Mouse (Mus musculus): ENCODE results near the gene Fuk. TPM values are rescaled to one million over a fixed set of nuclear protein-coding genes. Genes with fewer than 3 reads are reported as not detected.
A peak's percentile ranks its signal among the peaks of the same experiment; 100 is the strongest.
"Not testable (repeated sequence)": the region's sequence is repeated elsewhere in the genome, so short reads cannot be mapped to it uniquely, and the experiment has no call there.

The Fuk gene
- total RNA-seq (2021) = 10 to 100 TPM; 22.3 to 22.4 TPM
- long read RNA-seq, transcript Fuk-201 (24 exons, 3,838 nt) = major isoform, 13 of 29 reads
- long read RNA-seq, partial matches to known transcripts = 6 of 29 reads
- long read RNA-seq, other reads (novel, unspliced or antisense) = 8 of 29 reads

GRCm38 (mm10) chr8:110901839-110902578, at the start of gene Fuk:
Gene Fuk (minus strand): TSS chr8:110902488.
- DNase-seq (ENCODE audit: low spot score in 2 of 2) = peak; percentile 77 to 86

DNA sequence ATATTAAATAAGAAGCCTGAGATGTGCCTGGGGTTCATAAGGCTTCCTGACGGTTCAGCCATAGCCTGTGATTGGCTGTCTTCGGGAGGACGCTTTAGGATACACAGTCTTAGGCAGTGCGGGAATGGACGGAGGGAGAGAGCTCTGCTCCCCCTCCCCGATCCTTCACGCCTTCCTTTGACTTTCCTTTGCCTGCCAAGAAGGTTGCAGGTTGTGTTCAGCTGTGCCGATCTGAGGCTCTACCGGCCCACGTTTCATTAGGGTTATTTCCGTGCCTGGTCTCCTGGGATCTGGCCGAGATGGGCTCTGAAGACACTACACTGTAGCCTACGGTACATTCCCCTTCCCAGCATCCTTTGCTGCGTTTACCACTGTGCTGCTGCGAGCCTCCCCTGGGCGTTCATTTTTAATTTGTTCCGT, 47.8 kb upstream of the Fuk start:
- no peak for DNase-seq (ENCODE audit: low spot score in 2 of 2)

DNA sequence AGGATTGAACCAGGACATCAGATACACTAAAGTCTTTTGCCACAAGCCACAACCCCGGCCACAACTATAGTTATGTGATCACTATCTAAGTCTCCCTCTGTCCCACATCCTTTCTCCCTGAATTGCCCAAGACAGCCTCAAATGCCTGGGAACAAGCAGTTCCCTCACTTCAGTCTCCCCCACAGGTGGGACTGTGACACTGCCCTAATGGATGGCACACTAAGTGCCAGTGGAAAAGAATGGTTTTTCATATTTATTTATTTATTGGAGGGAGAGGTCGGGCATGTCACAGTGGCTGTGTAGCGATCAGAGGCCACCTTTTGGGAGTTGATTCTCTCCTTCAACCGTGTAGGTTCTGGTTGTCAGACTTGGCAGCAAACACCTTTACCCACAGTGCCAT, 43.4 kb upstream of the Fuk start:
- DNase-seq (ENCODE audit: low spot score in 2 of 2) = no peak

- DNase-seq (ENCODE audit: low spot score in 2 of 2) = no peak
Observed at GRCm38 (mm10) chr8:110944276-110944876, 42.1 kb upstream of the Fuk start.

DNA sequence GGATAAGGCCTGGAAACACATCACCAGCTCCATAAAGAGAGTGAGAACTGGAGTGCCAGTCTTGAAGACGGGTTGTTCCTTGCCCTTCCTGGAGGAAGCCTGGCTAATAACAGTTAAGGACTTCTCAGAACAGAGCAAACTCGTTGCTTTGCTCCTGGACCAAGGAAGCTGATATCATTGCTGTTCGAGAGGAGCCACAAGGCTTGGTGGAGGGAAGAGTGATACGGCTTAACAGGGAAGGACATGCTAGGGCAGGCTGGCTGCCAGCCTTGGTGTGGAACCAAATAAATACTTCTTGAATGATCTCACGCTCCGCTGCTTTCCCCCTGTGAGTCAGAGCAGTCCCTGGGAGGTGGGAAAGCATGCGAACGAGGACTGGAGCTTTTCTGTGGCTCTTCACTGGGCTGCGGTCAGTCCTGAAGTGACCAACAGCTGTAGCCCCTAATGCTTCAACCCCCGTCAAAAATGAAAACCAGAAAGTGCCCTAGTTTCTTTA, 39.2 kb upstream of the Fuk start:
- DNase-seq (ENCODE audit: low spot score in 2 of 2) = no peak

DNA sequence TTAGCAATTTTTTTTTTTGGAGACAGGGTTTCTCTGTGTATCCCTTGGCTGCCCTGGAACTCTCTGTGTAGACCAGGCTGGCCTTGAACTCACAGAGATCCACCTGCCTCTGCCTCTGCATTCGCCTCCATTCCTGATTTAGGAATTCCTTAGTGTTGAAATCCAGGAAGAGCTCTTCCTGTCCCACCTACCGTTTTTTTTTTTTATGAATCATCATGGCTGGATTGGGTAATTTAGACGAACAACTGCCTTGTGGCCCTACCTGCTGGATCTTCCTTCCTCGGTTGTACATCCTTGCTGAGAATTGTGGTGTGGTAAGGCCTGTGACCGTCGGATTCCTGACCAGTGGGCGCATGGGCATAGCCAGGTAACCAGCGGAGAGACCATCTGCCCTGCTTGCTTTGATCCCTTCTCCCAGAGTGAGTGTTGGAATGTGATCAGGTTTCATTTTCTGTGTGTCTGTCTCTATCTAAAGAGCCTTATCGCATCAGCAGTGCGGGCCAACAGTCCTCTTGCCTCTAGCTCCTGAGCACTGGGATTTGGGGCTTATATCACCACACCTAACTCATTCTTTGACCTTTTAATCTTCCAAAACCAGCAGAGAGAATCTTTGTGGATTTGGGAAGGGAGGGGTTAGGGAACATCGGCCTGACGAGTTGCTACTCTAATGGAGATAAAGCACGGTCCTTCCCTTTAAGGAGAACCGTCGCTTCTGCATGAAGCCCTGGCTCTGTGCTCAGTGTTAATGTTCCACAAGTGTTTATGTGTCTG, 38.6 kb upstream of the Fuk start:
- no peak for DNase-seq (ENCODE audit: low spot score in 2 of 2)

GRCm38 (mm10) chr8:110938882-110939589, 36.7 kb upstream of the Fuk start:
- peak; percentile 59 to 68 for DNase-seq (ENCODE audit: low spot score in 2 of 2)

- DNase-seq (ENCODE audit: low spot score in 2 of 2) = peak in 1 of 2 experiments; percentile 52
Observed at GRCm38 (mm10) chr8:110936217-110936616, 33.9 kb upstream of the Fuk start.

DNA sequence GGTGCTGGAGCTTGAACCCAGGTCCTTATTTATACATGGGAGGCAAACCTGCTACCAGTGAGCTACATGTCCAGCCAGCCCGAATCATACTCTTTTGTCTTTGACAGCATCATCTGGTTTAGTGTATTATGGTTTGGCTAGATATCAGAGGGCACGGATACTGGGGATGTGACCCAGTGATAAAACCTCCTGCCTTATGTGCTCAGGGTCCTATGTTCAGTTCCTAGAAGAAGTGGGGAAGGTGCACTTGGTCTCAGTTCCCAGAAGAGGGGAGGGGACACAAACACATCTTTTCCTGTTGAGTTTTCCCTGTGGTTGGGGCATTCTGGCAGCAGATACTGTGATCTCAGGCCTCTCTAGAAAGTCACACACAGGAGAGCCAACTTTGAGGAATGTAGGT, 31.0 kb upstream of the Fuk start:
- no peak for DNase-seq (ENCODE audit: low spot score in 2 of 2)

- DNase-seq (ENCODE audit: low spot score in 2 of 2) = no peak
Observed at GRCm38 (mm10) chr8:110932444-110932843, 30.2 kb upstream of the Fuk start.

DNA sequence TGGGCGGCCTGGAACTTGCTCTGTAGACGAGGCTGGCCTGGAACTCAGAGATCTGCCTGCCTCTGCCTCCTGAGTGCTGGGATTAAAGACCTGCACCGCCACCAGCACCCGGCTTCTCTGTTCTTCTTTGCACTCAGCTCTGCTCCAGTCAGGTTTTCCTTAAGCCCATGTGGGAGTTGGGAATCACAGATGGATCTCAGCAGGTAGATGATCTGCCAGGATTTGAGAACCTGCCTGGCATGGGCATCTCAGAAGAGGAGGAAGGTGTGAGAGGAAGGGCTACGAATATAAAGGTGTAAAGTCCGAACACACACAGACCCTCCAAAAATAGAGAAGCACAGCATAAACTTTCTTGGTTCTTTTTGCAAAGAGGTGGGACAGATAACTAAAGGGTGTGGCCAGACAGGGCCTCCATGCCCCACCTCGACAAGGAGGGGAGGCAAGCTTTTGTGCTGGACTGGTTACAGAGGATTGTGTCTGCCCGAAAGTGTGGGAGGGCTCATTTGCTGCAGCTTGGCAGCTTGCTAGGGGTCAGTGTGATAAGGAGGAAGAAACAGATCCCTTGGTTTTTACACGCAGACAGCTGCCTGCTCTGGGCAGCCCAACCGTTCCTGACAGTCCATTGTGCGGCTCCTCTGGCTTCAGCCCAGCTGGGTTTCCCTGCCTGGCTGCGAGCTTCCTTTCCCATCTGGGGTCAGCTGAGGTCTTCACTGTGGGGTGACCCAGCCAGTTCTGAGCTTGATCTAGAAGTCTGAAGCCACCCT, 29.1 kb upstream of the Fuk start:
- DNase-seq (ENCODE audit: low spot score in 2 of 2) = no peak

GRCm38 (mm10) chr8:110929672-110930071, 27.4 kb upstream of the Fuk start:
- not testable (repeated sequence) for DNase-seq (ENCODE audit: low spot score in 2 of 2)

GRCm38 (mm10) chr8:110929066-110929465, 26.8 kb upstream of the Fuk start:
- DNase-seq (ENCODE audit: low spot score in 2 of 2) = no peak

DNA sequence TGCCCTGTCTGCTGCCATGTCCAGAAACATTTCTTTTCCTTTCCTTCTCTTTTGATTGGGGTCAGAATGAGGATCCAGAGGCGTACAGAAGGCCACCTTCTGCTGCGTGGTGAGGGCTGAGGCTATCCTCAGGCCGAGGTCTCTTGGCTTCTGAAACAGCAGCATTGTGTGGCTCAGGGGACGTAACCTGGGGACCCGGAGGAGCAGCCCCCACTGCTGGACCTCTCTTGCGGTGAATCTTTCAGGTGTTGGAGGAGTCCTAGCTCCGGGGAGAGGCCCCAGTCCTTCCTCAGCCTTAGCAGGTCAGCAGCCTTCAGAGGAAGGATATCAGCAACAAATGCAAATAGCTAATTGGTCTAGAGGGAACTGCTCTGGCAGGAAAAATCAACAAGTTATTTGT, 26.1 kb upstream of the Fuk start:
- DNase-seq (ENCODE audit: low spot score in 2 of 2) = no peak

- DNase-seq (ENCODE audit: low spot score in 2 of 2) = no peak
Observed at GRCm38 (mm10) chr8:110926690-110927089, 24.4 kb upstream of the Fuk start.

DNA sequence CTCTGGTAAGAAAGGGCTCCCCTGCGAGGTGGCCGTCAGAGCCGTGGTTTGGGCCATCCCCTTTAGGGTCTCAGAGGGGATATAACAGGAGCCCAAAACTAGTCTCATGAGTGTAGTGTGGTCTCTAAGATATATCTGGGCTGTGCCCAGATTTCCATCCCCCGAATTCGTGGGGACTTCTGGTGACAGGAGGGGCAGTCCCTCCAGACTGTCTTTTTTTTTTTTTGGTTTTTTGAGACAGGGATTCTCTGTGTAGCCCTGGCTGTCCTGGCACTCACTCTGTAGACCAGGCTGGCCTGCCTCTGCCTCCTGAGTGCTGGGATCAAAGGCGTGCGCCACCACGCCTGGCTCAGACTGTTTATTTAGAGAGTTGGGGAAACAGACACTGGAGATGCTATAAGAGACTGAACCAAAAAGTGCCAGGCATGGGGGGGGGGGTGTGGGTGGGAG, 23.4 kb upstream of the Fuk start:
- no peak for DNase-seq (ENCODE audit: low spot score in 2 of 2)

DNA sequence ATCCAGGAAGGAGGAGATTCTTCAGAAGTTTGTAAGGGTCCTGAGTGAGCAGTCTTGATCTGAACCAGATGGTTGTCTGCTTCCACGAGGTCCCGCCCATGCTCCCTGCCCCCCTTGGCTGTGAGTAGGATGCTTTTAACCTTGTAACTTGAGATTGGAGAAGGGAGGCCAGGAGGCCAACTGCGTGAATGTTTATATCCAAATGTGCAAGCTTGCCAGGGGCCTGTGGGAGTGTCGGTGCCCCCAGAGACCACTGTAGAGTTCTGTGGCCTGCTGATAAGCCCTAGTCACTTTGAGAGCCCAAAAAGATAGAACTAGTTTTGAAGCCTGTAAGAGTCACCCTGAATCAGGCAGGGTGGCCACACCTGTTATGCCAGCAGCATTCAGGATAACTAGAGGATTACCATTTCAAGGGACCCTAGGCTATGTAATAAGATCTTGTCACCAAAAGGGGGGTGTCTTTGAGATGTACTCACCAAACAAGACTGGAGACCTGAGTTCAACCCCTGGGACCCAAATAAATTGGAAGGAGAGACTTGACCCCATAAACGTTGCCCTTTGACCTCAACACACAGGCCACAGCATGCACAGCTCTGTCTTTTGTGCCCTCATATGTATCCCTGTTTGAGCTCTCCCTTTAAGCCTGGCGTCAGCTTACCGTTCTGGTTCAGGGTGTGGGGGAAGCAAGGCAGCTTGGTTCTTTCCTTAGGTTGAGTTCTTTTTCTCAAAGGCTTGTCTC, 19.4 kb upstream of the Fuk start:
- DNase-seq (ENCODE audit: low spot score in 2 of 2) = no peak

DNA sequence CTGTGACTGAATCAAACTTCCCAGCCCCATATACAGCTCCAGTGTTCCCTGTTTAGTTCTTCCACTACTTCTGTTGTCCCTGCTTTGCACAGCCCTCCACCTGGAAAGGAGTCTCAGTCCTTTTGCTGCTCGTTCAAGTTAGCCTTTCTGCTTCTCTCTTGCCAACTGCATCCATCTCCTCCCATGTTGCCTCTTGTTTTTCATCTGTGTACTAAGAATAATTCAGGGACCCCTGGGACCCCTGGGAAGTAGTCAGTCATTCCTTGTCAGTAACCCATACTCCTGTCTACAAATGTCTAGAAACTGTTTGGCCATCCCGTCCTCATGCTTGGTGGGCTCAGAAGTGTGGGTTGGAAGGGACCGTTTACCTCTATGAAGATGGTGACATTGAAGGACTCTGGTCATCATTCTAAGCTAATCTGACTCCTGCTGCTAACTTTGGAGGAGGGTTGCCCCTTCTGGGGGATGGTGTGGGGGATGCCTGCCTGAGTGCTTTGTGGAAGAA, 18.5 kb upstream of the Fuk start:
- DNase-seq (ENCODE audit: low spot score in 2 of 2) = no peak

GRCm38 (mm10) chr8:110920032-110920772, 17.9 kb upstream of the Fuk start:
- no peak for DNase-seq (ENCODE audit: low spot score in 2 of 2)

All from layer of hippocampus, adult 18-20 months (tissue).